ENCODE assay signal across 8 mouse cellular contexts in the genomic region with DNA sequence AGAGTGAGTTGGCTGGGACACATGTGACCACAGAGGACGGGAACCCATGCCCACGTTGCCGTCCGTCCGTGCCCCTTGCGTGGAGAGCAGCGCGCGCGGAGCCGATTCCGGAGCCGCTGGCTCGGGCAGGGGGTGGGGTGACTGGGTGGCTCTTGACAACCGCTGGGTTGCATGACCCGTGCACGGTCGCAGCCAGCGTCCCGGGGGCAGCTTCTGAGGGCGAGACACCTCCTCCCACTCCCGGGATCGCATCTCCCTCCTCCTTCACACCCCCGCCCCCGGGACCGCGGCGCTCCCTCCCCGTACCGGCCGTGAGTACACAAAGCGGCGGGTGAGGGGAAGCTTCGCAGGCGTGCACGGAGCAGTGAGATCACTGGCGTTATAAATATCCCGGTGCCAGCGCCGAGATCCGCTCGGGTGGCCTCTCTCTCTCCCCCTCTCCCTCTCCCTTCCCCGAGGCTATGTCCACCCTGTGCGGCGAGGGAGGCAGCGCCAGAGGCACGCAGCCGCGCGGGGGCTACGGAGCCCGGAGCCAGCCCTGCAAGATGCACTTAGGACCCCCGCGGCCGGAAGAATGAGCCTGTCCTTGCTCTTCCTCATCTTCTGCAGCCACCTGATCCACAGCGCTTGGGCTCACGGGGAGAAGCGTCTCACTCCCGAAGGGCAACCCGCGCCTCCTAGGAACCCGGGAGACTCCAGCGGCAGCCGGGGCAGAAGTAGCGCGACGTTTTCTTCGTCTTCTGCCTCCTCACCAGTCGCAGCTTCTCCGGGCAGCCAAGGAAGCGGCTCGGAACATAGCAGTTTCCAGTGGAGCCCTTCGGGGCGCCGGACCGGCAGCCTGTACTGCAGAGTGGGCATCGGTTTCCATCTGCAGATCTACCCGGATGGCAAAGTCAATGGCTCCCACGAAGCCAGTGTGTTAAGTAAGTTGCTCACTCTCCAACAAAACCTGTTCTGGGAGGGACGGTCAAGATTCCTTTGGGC. TPM values are rescaled to one million over a fixed set of nuclear protein-coding genes. Genes with fewer than 3 reads are reported as not detected.
A peak's percentile ranks its signal among the peaks of the same experiment; 100 is the strongest.
DNase-seq lines count a peak whose midpoint lies in the region; ATAC-seq and TF ChIP-seq lines count a peak whose summit lies in the region.

A gene (plus strand): TSS at position 347 of the 984 bp plus-strand sequence.

- peak within 1 kb of the TSS; percentile 100 for H3K4me2 ChIP-seq in embryonic facial prominence, embryonic 15.5 days (replicated peaks)
- H3K4me2 ChIP-seq in midbrain, embryonic 14.5 days (ENCODE audit: low read length): peak within 1 kb of the TSS; percentile 98

- H3K27ac ChIP-seq in embryonic facial prominence, embryonic 15.5 days (replicated peaks): no peak within 1 kb of the TSS
- 0 out of 2 replicates have a peak within 1 kb of the TSS, but pooled peaks have one; percentile 32 for H3K27ac ChIP-seq in midbrain, embryonic 14.5 days (replicated peaks; ENCODE audit: low read depth, low read length)

- under 1% methylated on average over 79 of the region's 80 CpGs for WGBS in embryonic facial prominence, embryonic 15.5 days
- WGBS in midbrain, embryonic 14.5 days: under 1% methylated on average over 80 of the region's 80 CpGs

- H3K4me3 ChIP-seq in G1E (ENCODE audit: low read depth, low read length): peak within 1 kb of the TSS; percentile 20; the same call in 1 of the 2 replicates
- peak within 1 kb of the TSS; percentile 57 for H3K4me3 ChIP-seq in embryonic facial prominence, embryonic 15.5 days (replicated peaks)
- peak within 1 kb of the TSS; percentile 61 for H3K4me3 ChIP-seq in midbrain, embryonic 14.5 days (replicated peaks; ENCODE audit: low read depth, low read length)

- intact Hi-C loops in left cerebral cortex, postnatal 14 days (cut with DNase I): no loop called here

- ATAC-seq in G1E (ENCODE audit: extremely low read depth, insufficient number of reproducible peaks, low FRiP score, poor library complexity, severe bottlenecking): no peak
- ATAC-seq in embryonic facial prominence, embryonic 15.5 days (ENCODE audit: insufficient number of reproducible peaks, low FRiP score, low TSS enrichment, low read depth): peak; percentile 81
- peak; percentile 79 for ATAC-seq in midbrain, embryonic 14.5 days (ENCODE audit: low FRiP score, low TSS enrichment)

- peaks cover 49% of the 10 kb centered on the region for H3K9me3 ChIP-seq in G1E (replicated peaks)
- no peaks in the 10 kb centered on the region for H3K9me3 ChIP-seq in embryonic facial prominence, embryonic 15.5 days (replicated peaks)
- no peaks in the 10 kb centered on the region for H3K9me3 ChIP-seq in midbrain, embryonic 14.5 days (ENCODE audit: control insufficient read depth, low read length)

- no peak for TF ChIP-seq CTCF in G1E (IDR thresholded peaks at IDR 0.05; ENCODE audit: low read depth, low read length)

- DNase-seq in G1E (ENCODE audit: low spot score): no peak
- DNase-seq in adrenal gland, postnatal 36 days: peak; percentile 16 to 19
- DNase-seq in heart, postnatal 4 days: peak; percentile 53
- DNase-seq in left cerebral cortex, postnatal 14 days (ENCODE audit: low spot score in 2 of 2): peak; percentile 50 to 56
- peak; percentile 76 for DNase-seq in midbrain, embryonic 14.5 days
- DNase-seq in testis, postnatal 10 days (ENCODE audit: low spot score): peak; percentile 53
- no peak for DNase-seq in spleen, adult 12 weeks (ENCODE audit: low spot score)

- H3K4me1 ChIP-seq in G1E (ENCODE audit: insufficient read depth, low read depth, low read length): no peaks in the 10 kb centered on the region
- H3K4me1 ChIP-seq in embryonic facial prominence, embryonic 15.5 days: peaks cover 16% of the 10 kb centered on the region
- H3K4me1 ChIP-seq in midbrain, embryonic 14.5 days (ENCODE audit: control insufficient read depth, insufficient read depth, low read length): peaks cover 9% of the 10 kb centered on the region; the same call in 1 of the 2 replicates

- H3K27me3 ChIP-seq in G1E (ENCODE audit: insufficient read depth, low read length): no peaks in the 10 kb centered on the region; the same call in 1 of the 2 replicates
- H3K27me3 ChIP-seq in embryonic facial prominence, embryonic 15.5 days: peaks cover 64% of the 10 kb centered on the region
- H3K27me3 ChIP-seq in midbrain, embryonic 14.5 days (ENCODE audit: control insufficient read depth, insufficient read depth, low read length): peaks cover 42% of the 10 kb centered on the region

- H3K9ac ChIP-seq in embryonic facial prominence, embryonic 15.5 days: peak within 1 kb of the TSS; percentile 21; the same call in 1 of the 2 replicates
- peak within 1 kb of the TSS; percentile 64 for H3K9ac ChIP-seq in midbrain, embryonic 14.5 days (replicated peaks; ENCODE audit: low read length)

- H3K36me3 ChIP-seq in G1E (replicated peaks): no peaks in the 10 kb centered on the region
- H3K36me3 ChIP-seq in embryonic facial prominence, embryonic 15.5 days: no peaks in the 10 kb centered on the region
- no peaks in the 10 kb centered on the region for H3K36me3 ChIP-seq in midbrain, embryonic 14.5 days (ENCODE audit: control insufficient read depth, insufficient read depth, low read length)

RNA-seq across cellular contexts. Expression of the gene that starts here (rescaled TPM):
- not detected in 2 replicates for total RNA-seq in G1E (2014; fragmentation: Nextera tagmentation)
- not detected in 2 replicates for total RNA-seq in G1E (2017)
- not detected in 2 replicates for polyA plus RNA-seq in G1E (2012)
- total RNA-seq in adrenal gland, postnatal 36 days (2021): not detected
- polyA plus RNA-seq in embryonic facial prominence, embryonic 15.5 days (2015; fragmentation: Nextera tagmentation; extraction: Ambion mirVana): 1.1 and 1.7 TPM in 2 replicates
- under 1 TPM; 0.36 to 0.38 TPM for total RNA-seq in heart, postnatal 4 days (2021)
- 1 to 10 TPM; 2.0 TPM for total RNA-seq in left cerebral cortex, postnatal 14 days (2021)
- 1.1 and 1.4 TPM in 2 replicates for polyA plus RNA-seq in midbrain, embryonic 14.5 days (2014; fragmentation: Nextera tagmentation; extraction: Ambion mirVana)

Comparison
In these comparisons a context has a peak if more than half of its experiments do, and no peak if none do; other contexts are left out.
1. Peak in DNase-seq in adrenal gland, postnatal 36 days; RNA of the gene not detected or under 1 TPM.
2. Peak in DNase-seq in heart, postnatal 4 days; RNA of the gene not detected or under 1 TPM.
3. DNase-seq: peak in left cerebral cortex, postnatal 14 days (2 of 2), midbrain, embryonic 14.5 days (single experiment) and testis, postnatal 10 days (single experiment); none in G1E (single experiment) and spleen, adult 12 weeks (single experiment).
4. Peak in every context shown above with its lines, with median percentiles within 50 percentile points of each other: H3K4me3 ChIP-seq.